15 mouse cellular contexts compared by ENCODE assay signal in the genomic region with DNA sequence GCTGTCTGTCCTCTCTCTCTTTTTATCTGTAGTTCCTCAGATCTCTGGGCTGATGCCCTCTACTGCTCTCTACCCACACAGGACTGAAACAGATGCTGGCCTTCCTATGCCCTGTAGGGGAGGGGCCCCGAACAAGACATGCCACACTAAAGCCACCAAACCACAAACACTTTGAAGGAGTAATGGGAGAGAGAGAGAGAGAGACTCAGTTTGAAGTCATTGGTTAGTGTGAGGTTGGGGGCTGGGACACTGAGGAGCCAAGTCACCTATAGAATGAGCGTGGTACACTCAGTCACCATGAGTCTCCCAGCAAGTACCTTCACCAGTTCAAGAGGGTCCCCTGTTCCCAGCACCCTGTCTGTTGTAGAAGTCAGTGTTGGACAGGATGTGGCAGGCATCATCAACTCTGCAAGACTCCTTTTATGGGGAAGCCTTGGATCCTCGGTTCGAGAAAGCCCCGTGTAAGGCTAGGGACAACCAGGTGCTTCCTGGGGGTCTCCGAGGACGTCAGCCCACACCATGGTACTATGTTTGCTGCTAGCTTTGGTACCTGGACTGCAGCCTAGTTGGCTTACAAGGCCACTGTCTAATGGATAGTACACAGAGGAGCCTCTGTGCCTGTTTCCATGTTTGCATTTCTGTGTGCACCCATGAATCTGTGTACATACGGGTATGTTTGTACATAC. TPM values are rescaled to one million over a fixed set of nuclear protein-coding genes. Genes with fewer than 3 reads are reported as not detected.
DNase-seq lines count a peak whose midpoint lies in the region; ATAC-seq and TF ChIP-seq lines count a peak whose summit lies in the region.
"Had no signal": no experiment of that assay in that cellular context is flagged by ENCODE, and none has a peak within 500 bp of the region (broad histone marks: within the 10 kb centered on the region; RNA-seq: fewer than 3 reads in every experiment).

No protein-coding gene starts in this region.

- DNase-seq in adrenal gland, adult 8-10 months, result peak; percentile 1
- DNase-seq in adrenal gland, postnatal 10 days, result no peak
- DNase-seq in hindbrain, embryonic 10.5 days (ENCODE audit: low spot score), result no peak
- peak; percentile 12 for DNase-seq in thymus, postnatal 4 days
- DNase-seq in thymus, adult 2 months, result no peak
- peak; percentile 2 for DNase-seq in urinary bladder, postnatal 14 days (ENCODE audit: low spot score)
- DNase-seq in yolk sac, embryonic 10.5 days (ENCODE audit: low spot score), result no peak
- DNase-seq: cerebellum, postnatal 36 days; layer of hippocampus, adult 9-11 months had no signal

- H3K9me3 ChIP-seq in hindbrain, embryonic 10.5 days, result no peaks in the 10 kb centered on the region
- no peaks in the 10 kb centered on the region for H3K9me3 ChIP-seq in hindbrain, embryonic 12.5 days (replicated peaks)
- H3K9me3 ChIP-seq: forebrain, embryonic 12.5 days; kidney, embryonic 15.5 days; midbrain, embryonic 12.5 days had no signal

- H3K27ac ChIP-seq in hindbrain, embryonic 10.5 days, result 0 out of 2 replicates have a peak overlapping the region, but pooled peaks have one; percentile 23
- no peak overlapping the region for H3K27ac ChIP-seq in hindbrain, embryonic 12.5 days
- no peak overlapping the region for H3K27ac ChIP-seq in thymus, adult 2 months (ENCODE audit: control insufficient read depth, insufficient read depth, low read length)
- H3K27ac ChIP-seq: embryonic facial prominence, embryonic 13.5 days; forebrain, embryonic 12.5 days; kidney, embryonic 15.5 days; liver, embryonic 14.5 days; midbrain, embryonic 12.5 days had no signal

- WGBS in hindbrain, embryonic 10.5 days, result 89% methylated on average over 8 of the region's 8 CpGs
- WGBS in hindbrain, embryonic 12.5 days, result 90% methylated on average over 8 of the region's 8 CpGs
- WGBS in thymus, adult 2 months, result 22% methylated on average over 8 of the region's 8 CpGs

- no peak overlapping the region for H3K9ac ChIP-seq in hindbrain, embryonic 12.5 days
- H3K9ac ChIP-seq: embryonic facial prominence, embryonic 13.5 days; forebrain, embryonic 12.5 days; kidney, embryonic 15.5 days; liver, embryonic 14.5 days; midbrain, embryonic 12.5 days had no signal

- H3K4me3 ChIP-seq in hindbrain, embryonic 10.5 days, result no peak overlapping the region
- no peak overlapping the region for H3K4me3 ChIP-seq in hindbrain, embryonic 12.5 days
- H3K4me3 ChIP-seq in thymus, adult 2 months (ENCODE audit: control insufficient read depth, insufficient read depth, low read length), result no peak overlapping the region
- H3K4me3 ChIP-seq: embryonic facial prominence, embryonic 13.5 days; forebrain, embryonic 12.5 days; kidney, embryonic 15.5 days; midbrain, embryonic 12.5 days had no signal

- no peak for ATAC-seq in hindbrain, embryonic 12.5 days (ENCODE audit: low FRiP score)

- no peak for TF ChIP-seq CTCF in thymus, adult 2 months (IDR thresholded peaks at IDR 0.05; ENCODE audit: borderline replicate concordance, control insufficient read depth, extremely low read depth, insufficient read depth, low read length, poor library complexity)

- H3K27me3 ChIP-seq in hindbrain, embryonic 10.5 days (ENCODE audit: insufficient read depth, poor library complexity, severe bottlenecking), result no peaks in the 10 kb centered on the region
- no peaks in the 10 kb centered on the region for H3K27me3 ChIP-seq in hindbrain, embryonic 12.5 days
- no peaks in the 10 kb centered on the region for H3K27me3 ChIP-seq in thymus, adult 2 months (ENCODE audit: control insufficient read depth, insufficient read depth, low read length)
- H3K27me3 ChIP-seq: embryonic facial prominence, embryonic 13.5 days; forebrain, embryonic 12.5 days; kidney, embryonic 15.5 days; midbrain, embryonic 12.5 days had no signal

- no peaks in the 10 kb centered on the region for H3K36me3 ChIP-seq in hindbrain, embryonic 10.5 days
- no peaks in the 10 kb centered on the region for H3K36me3 ChIP-seq in hindbrain, embryonic 12.5 days
- no peaks in the 10 kb centered on the region for H3K36me3 ChIP-seq in thymus, adult 2 months (ENCODE audit: control insufficient read depth, insufficient read depth, low read length)
- H3K36me3 ChIP-seq: embryonic facial prominence, embryonic 13.5 days; forebrain, embryonic 12.5 days; kidney, embryonic 15.5 days; midbrain, embryonic 12.5 days had no signal

- no peak overlapping the region for H3K4me2 ChIP-seq in hindbrain, embryonic 12.5 days (replicated peaks)
- H3K4me2 ChIP-seq: embryonic facial prominence, embryonic 13.5 days; forebrain, embryonic 12.5 days; kidney, embryonic 15.5 days; midbrain, embryonic 12.5 days had no signal

- peaks cover 61% of the 10 kb centered on the region for H3K4me1 ChIP-seq in hindbrain, embryonic 10.5 days (replicated peaks)
- peaks cover 39% of the 10 kb centered on the region for H3K4me1 ChIP-seq in hindbrain, embryonic 12.5 days
- peaks cover 20% of the 10 kb centered on the region for H3K4me1 ChIP-seq in thymus, adult 2 months (replicated peaks; ENCODE audit: control insufficient read depth, insufficient read depth, low read length)

- no peak for TF ChIP-seq POLR2A in thymus, adult 2 months (IDR thresholded peaks at IDR 0.05; ENCODE audit: control insufficient read depth, extremely low read depth, insufficient read depth, low read length, poor library complexity)

RNA-seq across cellular contexts. Expression of a gene that starts 17.7 kb away (rescaled TPM):
- 100 to 1,000 TPM in 1 of 4 experiments, 10 to 100 TPM in 2, 1 to 10 TPM in 1; 8.6 to 127 (median 15.7) TPM for total RNA-seq in adrenal gland, adult 8-10 months (2022)
- 100 to 1,000 TPM in 1 of 2 experiments, 10 to 100 TPM in 1; 25.4 to 112 TPM for total RNA-seq in adrenal gland, postnatal 10 days (2021)
- 14.0 and 14.3 TPM in 2 replicates for polyA plus RNA-seq in hindbrain, embryonic 10.5 days (2016; fragmentation: Nextera tagmentation; extraction: Ambion mirVana)
- polyA plus RNA-seq in hindbrain, embryonic 12.5 days (2016; fragmentation: Nextera tagmentation; extraction: Ambion mirVana), result 16.5 and 18.9 TPM in 2 replicates
- polyA plus RNA-seq in thymus, adult 2 months (2012; rRNA removed), result 36.8 and 42.3 TPM in 2 replicates

Comparison
In these comparisons a context has a peak if more than half of its experiments do, and no peak if none do; other contexts are left out.
1. DNase-seq: peak in adrenal gland, adult 8-10 months (single experiment), thymus, postnatal 4 days (single experiment) and urinary bladder, postnatal 14 days (single experiment); none in adrenal gland, postnatal 10 days (single experiment), hindbrain, embryonic 10.5 days (single experiment), thymus, adult 2 months (single experiment) and yolk sac, embryonic 10.5 days (single experiment).